Mouse (Mus musculus) CH12.LX (cell line): ENCODE data around the gene Evc2. TPM values are rescaled to one million over a fixed set of nuclear protein-coding genes. Genes with fewer than 3 reads are reported as not detected.

Experiments used
- DNase-seq: peaks from one replicate; pipeline ENCODE4 v3.0.0-alpha.2; 2013; ENCODE audit errors: extremely low read depth
- H3K27ac ChIP-seq: 2 replicates; pipeline ENCODE4 v1.5.1; 2012; ENCODE audit warnings: low read depth, mild to moderate bottlenecking, control low read depth, moderate library complexity; ENCODE audit not compliant: insufficient read depth
- H3K27me3 ChIP-seq: replicated peaks from 2 replicates; pipeline ENCODE3; 2012; ENCODE audit warnings: inconsistent platforms
- H3K36me3 ChIP-seq, 2 experiments: replicated peaks in 1 of 2; 2 replicates each; pipeline versions ENCODE3 to v1.6.1; 2012; ENCODE audit warnings: inconsistent platforms in 1 of 2, low read length in 1 of 2, mild to moderate bottlenecking in 1 of 2, mixed read lengths in 1 of 2, moderate library complexity in 1 of 2; ENCODE audit not compliant: control insufficient read depth in 1 of 2, insufficient read depth in 1 of 2
- H3K4me1 ChIP-seq, 2 experiments: 2 replicates each; pipeline ENCODE4 v1.6.1; 2012; ENCODE audit warnings: inconsistent platforms in 1 of 2, moderate library complexity in 1 of 2; ENCODE audit not compliant: insufficient read depth in 2 of 2, control insufficient read depth in 1 of 2
- H3K4me2 ChIP-seq: 2 replicates; pipeline ENCODE4 v1.6.1; 2012; ENCODE audit warnings: low read depth, mild to moderate bottlenecking, control low read depth; ENCODE audit not compliant: poor library complexity, insufficient read depth, severe bottlenecking
- H3K4me3 ChIP-seq, 3 experiments: fragments of 150-350 bp in 1 of 3; sonication (generic) in 1 of 3; replicated peaks in 1 of 3; 2 replicates each; pipeline versions ENCODE3 to v1.5.1; 2011 to 2012; ENCODE audit warnings: low read depth in 2 of 3, low read length in 2 of 3, mild to moderate bottlenecking in 2 of 3, moderate library complexity in 2 of 3, control low read depth in 1 of 3, improper control_type of control experiment in 1 of 3, inconsistent platforms in 1 of 3, mixed read lengths in 1 of 3; ENCODE audit not compliant: poor library complexity in 1 of 3
- H3K79me2 ChIP-seq: replicated peaks from 2 replicates; pipeline ENCODE4 v1.6.1; 2012; ENCODE audit warnings: mild to moderate bottlenecking, moderate library complexity; ENCODE audit not compliant: control insufficient read depth, poor library complexity, insufficient read depth, severe bottlenecking; ENCODE audit errors: extremely low read depth
- H3K9ac ChIP-seq: 2 replicates; pipeline ENCODE4 v1.6.1; 2012; ENCODE audit warnings: low read depth, mild to moderate bottlenecking, control low read depth, moderate library complexity; ENCODE audit not compliant: insufficient read depth
- H3K9me3 ChIP-seq: replicated peaks from 2 replicates; pipeline ENCODE3; 2012; ENCODE audit warnings: low read length, inconsistent platforms, mixed read lengths
- BHLHE40 ChIP-seq: IDR thresholded peaks from 2 replicates; pipeline ENCODE4 v1.6.1; 2011; ENCODE audit warnings: mild to moderate bottlenecking, low read depth, low read length, improper control_type of control experiment
- CTCF ChIP-seq, 2 experiments: IDR thresholded peaks in 1 of 2; conservative IDR thresholded peaks in 1 of 2; 2 replicates each; pipeline ENCODE4 v1.5.1; 2011 to 2012; ENCODE audit warnings: low read depth in 2 of 2, low read length in 2 of 2, improper control_type of control experiment in 1 of 2, inconsistent platforms in 1 of 2, mild to moderate bottlenecking in 1 of 2, moderate library complexity in 1 of 2
- E2F4 ChIP-seq: IDR thresholded peaks from 2 replicates; pipeline ENCODE4 v1.6.1; 2011; ENCODE audit warnings: low read depth, low read length, improper control_type of control experiment; ENCODE audit not compliant: insufficient replicate concordance
- ELF1 ChIP-seq: IDR thresholded peaks from 2 replicates; pipeline ENCODE4 v1.6.1; 2014; ENCODE audit warnings: low read depth, mild to moderate bottlenecking, inconsistent platforms, low read length, improper control_type of control experiment
- JUN ChIP-seq: IDR thresholded peaks from 2 replicates; pipeline ENCODE4 v1.6.1; 2011; ENCODE audit warnings: low read depth, mild to moderate bottlenecking, low read length, improper control_type of control experiment, moderate library complexity; ENCODE audit not compliant: insufficient read depth
- KAT2A ChIP-seq: IDR thresholded peaks from 2 replicates; pipeline ENCODE4 v1.6.1; 2012; ENCODE audit warnings: low read length, improper control_type of control experiment, inconsistent platforms; ENCODE audit not compliant: insufficient replicate concordance
- MAFK ChIP-seq: IDR thresholded peaks from 2 replicates; pipeline ENCODE4 v1.6.1; 2011; ENCODE audit warnings: low read length, improper control_type of control experiment; ENCODE audit not compliant: insufficient replicate concordance
- MEF2A ChIP-seq: IDR thresholded peaks from 2 replicates; pipeline ENCODE4 v1.6.1; 2014; ENCODE audit warnings: low read depth, mild to moderate bottlenecking, inconsistent platforms, low read length, improper control_type of control experiment, borderline replicate concordance
- MXI1 ChIP-seq: IDR thresholded peaks from 2 replicates; pipeline ENCODE4 v1.6.1; 2011; ENCODE audit warnings: mild to moderate bottlenecking, low read depth, low read length, improper control_type of control experiment
- MYC ChIP-seq: IDR thresholded peaks from 2 replicates; pipeline ENCODE4 v1.6.1; 2011; ENCODE audit warnings: low read depth, mild to moderate bottlenecking, improper control_type of control experiment, low read length
- NELFE ChIP-seq: IDR thresholded peaks from 2 replicates; pipeline ENCODE4 v1.6.1; 2011; ENCODE audit warnings: low read depth, low read length, improper control_type of control experiment
- POLR2A ChIP-seq: IDR thresholded peaks from 2 replicates; pipeline ENCODE4 v1.6.1; 2011; ENCODE audit warnings: low read depth, mild to moderate bottlenecking, improper control_type of control experiment, low read length
- SIN3A ChIP-seq: IDR thresholded peaks from 2 replicates; pipeline ENCODE4 v1.6.1; 2012; ENCODE audit warnings: low read length, improper control_type of control experiment, inconsistent platforms
- SMC3 ChIP-seq: IDR thresholded peaks from 2 replicates; pipeline ENCODE4 v1.6.1; 2011; ENCODE audit warnings: low read depth, low read length, improper control_type of control experiment
- TBP ChIP-seq: conservative IDR thresholded peaks from 2 replicates; pipeline ENCODE4 v1.6.1; 2011; ENCODE audit warnings: low read depth, low read length, improper control_type of control experiment
- TCF12 ChIP-seq: IDR thresholded peaks from 2 replicates; pipeline ENCODE4 v1.6.1; 2014; ENCODE audit warnings: low read depth, mild to moderate bottlenecking, inconsistent platforms, low read length, improper control_type of control experiment
- USF1 ChIP-seq: IDR thresholded peaks from 2 replicates; pipeline ENCODE4 v1.6.1; 2014; ENCODE audit warnings: low read depth, mild to moderate bottlenecking, inconsistent platforms, low read length, improper control_type of control experiment
- ZKSCAN1 ChIP-seq: IDR thresholded peaks from 2 replicates; pipeline ENCODE4 v1.6.1; 2012; ENCODE audit warnings: low read depth, inconsistent platforms, low read length, improper control_type of control experiment, borderline replicate concordance
- ZNF384 ChIP-seq: IDR thresholded peaks from 2 replicates; pipeline ENCODE4 v1.6.1; 2012; ENCODE audit warnings: low read depth, low read length, improper control_type of control experiment, inconsistent platforms
- dilution Hi-C: fragments of 300-500 bp; cut with MboI; formaldehyde crosslinking; loops from 2 replicates; pipeline ENCODE4 v1.14.3; 2020; ENCODE audit warnings: low sequenced_read_pairs; ENCODE audit not compliant: extremely low pct_unique_long_range_greater_than_20kb, extremely low pct_ligation_motif_present
- in situ Hi-C: fragments of 300-500 bp; cut with MboI; formaldehyde crosslinking; loops from 3 replicates; pipeline ENCODE4 v1.14.3; 2019; ENCODE audit warnings: low sequenced_read_pairs, low pct_ligation_motif_present, low pct_unique_long_range_greater_than_20kb, mixed read lengths
- polyA plus RNA-seq: library from polyadenylated mRNA; unstranded; fragments of >175 nt; gene quantifications from 2 replicates; pipeline ENCODE4 v1.2.1, GENCODE M21; 2012; ENCODE audit warnings: low read depth; ENCODE audit not compliant: insufficient read length
- total RNA-seq, 2 experiments: library from RNA; depleted of rRNA; stranded (reverse); fragments of 300-350 nt in 1 of 2; fragments of >200 nt in 1 of 2; gene quantifications; 2 replicates each; pipeline ENCODE4 v1.2.3; 2012 to 2014

Gene Evc2
- total and polyA plus RNA-seq, 3 experiments: 0.04 TPM; not detected in 2

DNA sequence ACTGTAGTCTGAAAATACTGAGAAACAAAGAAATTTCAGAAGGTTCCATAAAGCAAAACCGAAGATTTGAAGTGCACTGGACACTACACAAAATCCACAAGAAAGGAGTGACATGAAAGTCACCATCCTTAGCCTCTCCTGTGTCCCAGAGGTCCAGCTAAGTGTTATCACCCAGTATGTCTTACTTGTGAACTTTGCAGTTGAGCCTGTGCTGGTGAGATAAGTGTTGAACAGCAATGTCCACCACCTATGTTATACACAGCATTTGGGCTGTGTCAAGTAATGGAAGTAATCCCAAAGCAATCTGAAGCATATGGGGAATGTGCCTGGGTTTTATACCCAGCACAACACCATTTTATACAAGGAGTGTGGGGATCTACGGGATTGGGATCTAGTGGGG lies 118.3 kb downstream of the Evc2 start:
- Histone ChIP-seq H3K9ac (no peak overlapping the region), H3K79me2 (no peaks in the 10 kb centered on the region), H3K9me3 (no peaks in the 10 kb centered on the region), H3K36me3 (no peaks in the 10 kb centered on the region), H3K4me3 (no peak overlapping the region), H3K27ac (no peak overlapping the region), H3K4me2 (no peak overlapping the region), H3K27me3 (peaks cover 42% of the 10 kb centered on the region), H3K4me1 (no peaks in the 10 kb centered on the region)
- in situ Hi-C loops: no loop called here
- dilution Hi-C loops: no loop called here
- DNase-seq: no peak
- TF ChIP-seq POLR2A (no peak), SIN3A (no peak), ELF1 (no peak), ZKSCAN1 (no peak), MAFK (no peak), NELFE (no peak)

DNA sequence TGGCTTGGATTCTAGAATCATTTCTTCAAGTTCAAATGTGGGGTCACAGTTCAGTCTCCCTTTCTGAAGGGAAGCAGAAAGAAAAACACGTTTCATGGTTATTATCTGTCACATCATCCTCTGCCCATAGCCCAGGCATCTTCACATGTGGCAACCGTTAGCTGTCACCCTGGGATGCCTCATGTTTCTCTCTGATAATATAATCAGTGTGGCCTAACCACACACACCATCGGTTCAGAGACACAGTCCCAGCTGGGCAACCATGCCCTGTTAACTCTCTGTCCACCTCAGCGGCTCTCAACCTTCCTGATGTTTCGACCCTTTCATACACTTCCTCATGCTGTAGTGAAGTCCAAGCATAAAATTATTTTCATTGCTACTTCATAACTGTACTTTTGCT lies 118.9 kb downstream of the Evc2 start:
- TF ChIP-seq E2F4: no peak
- TF ChIP-seq NELFE: no peak
- TF ChIP-seq MEF2A: no peak
- TF ChIP-seq USF1: no peak
- no peak for TF ChIP-seq ELF1
- no peak for TF ChIP-seq ZNF384
- no peak for TF ChIP-seq MXI1
- no peak for TF ChIP-seq KAT2A
- no peak for TF ChIP-seq CTCF (conservative IDR thresholded peaks at IDR 0.05 in 1 of 2, IDR thresholded peaks at IDR 0.05 in 1 of 2; ENCODE audit: low read depth in 2 of 2, low read length in 2 of 2)
- TF ChIP-seq SIN3A: no peak
- no peak for TF ChIP-seq MYC
- no peak for TF ChIP-seq ZKSCAN1
- TF ChIP-seq JUN: no peak
- no peak for TF ChIP-seq BHLHE40
- TF ChIP-seq TBP: no peak
- TF ChIP-seq SMC3: no peak
- no peak for TF ChIP-seq TCF12
- Histone ChIP-seq H3K27ac (no peak overlapping the region), H3K4me3 (no peak overlapping the region), H3K79me2 (no peaks in the 10 kb centered on the region), H3K4me2 (no peak overlapping the region), H3K36me3 (no peaks in the 10 kb centered on the region), H3K9me3 (no peaks in the 10 kb centered on the region), H3K4me1 (no peaks in the 10 kb centered on the region), H3K9ac (no peak overlapping the region), H3K27me3 (peaks cover 36% of the 10 kb centered on the region)
- in situ Hi-C loops: no loop called here
- dilution Hi-C loops: no loop called here
- no peak for DNase-seq
